Mouse (Mus musculus) retina, adult 2 months (tissue): Measurements from ENCODE around the gene Tnfrsf12a.
A peak's percentile ranks its signal among the peaks of the same experiment; 100 is the strongest.

Experiments
- DNase-seq: peaks from one replicate; pipeline ENCODE4 v3.0.0-alpha.2; 2012; ENCODE audit warnings: low read depth, low spot score

The Tnfrsf12a gene

DNA sequence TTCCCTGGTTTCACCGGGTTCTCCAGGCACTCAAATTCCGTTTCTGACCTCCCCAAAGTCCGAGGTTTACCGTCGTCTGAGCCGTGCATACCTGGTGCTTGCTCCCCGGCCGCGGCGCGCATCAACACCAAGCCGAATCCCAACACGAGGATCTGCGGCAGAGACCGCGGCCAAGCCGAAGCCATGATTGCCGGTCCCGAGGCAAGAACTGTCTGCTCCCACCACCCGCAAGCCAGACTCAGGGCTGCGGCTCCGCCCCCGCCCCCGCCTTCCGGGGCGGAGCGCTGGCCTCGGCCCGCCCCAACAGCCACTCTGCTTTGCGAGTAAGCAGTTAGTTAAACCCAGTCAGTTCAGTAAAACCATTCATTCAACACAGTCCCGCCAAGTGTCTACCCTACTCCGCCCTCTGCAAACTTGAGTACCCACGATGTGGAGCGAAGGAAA is at the start of gene Tnfrsf12a:
TSS of gene Tnfrsf12a (minus strand) at position 233 of the 444 bp plus-strand sequence.
- peak; percentile 48 for DNase-seq

DNA sequence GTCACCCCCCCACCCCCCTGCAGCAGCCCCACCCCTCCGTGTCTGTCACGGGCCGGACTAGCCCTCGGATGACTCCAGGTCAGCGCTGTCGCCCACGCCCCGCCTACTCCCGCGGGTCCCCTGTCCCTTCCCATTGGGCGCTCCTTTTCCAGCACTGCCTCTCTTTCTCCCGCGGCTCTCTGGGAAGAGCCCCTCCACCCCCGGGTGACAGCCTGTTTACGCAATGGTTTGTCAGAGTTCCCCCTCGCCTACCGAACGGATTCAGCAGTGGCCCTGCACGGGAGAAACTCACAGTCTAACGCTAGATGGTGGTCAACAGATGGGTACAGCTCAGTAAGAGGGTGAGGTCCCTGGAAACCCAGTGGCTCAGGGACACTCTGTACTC is 49.5 kb upstream of the Tnfrsf12a start:
- DNase-seq = no peak

- peak; percentile 80 for DNase-seq
These were observed 48.9 kb upstream of the Tnfrsf12a start, which contains the start of gene Pkmyt1 for GRCm38 (mm10) chr17:23725999-23726757. TSS of gene Pkmyt1 (plus strand) at chr17:23726336.

DNA sequence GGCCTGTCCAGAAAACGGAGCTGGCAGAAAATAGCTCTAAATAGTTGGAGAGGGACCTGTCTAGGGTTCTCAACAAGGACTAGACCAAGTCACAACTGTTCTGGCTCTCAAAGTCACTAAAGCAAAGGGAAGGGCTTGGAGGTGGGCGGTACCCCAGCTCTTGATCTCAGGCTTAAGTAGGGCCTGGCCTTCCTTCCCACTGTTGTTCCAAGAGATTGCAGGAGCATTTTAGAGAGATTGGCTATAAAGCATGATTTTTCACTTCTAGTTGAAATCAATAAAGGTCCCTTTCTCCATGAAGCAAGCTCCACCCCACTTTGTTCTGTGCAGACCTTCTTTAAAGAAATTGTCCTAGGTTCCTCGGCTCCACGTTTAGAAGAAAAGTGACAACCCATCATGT is 48.2 kb upstream of the Tnfrsf12a start:
- DNase-seq = no peak

DNA sequence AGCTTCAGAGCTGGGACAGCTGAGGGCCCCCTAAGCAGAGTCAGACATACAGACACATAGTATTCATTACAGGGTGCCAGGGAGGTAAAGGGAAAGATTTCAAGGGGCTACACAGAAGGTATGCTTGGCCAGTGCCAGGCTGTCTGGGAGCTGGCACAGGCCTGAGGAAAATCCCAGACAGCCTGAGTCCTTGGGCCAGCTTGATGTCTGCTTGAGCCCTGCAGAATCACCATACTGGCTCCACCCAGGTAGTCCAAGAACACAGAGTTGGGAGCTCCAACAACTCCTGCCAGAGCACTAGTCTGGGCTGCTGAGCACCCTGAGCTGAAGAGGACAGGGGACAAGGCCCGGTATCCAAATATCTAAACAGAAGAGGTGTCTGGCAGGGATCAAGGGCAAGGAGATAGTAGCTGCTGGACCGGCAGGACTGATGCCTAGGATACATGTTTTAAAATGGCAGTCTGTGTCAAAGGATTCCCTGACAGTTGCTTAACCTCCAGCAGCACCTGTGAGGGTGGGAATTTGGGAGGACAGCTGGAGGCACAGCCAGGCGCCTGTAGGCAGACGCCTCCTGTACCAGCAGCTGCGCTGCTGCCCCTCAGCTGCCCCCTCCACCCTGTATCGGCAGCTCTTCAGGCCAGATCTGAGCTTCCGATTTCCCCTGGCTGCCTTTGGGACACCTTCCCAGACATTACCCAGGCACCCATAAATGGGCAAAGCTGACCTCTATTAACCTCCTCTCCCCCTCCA is 45.3 kb upstream of the Tnfrsf12a start, which contains the start of gene 1520401A03Rik:
TSS of gene 1520401A03Rik (minus strand) at position 408 of the 750 bp plus-strand sequence.
- no peak for DNase-seq

DNA sequence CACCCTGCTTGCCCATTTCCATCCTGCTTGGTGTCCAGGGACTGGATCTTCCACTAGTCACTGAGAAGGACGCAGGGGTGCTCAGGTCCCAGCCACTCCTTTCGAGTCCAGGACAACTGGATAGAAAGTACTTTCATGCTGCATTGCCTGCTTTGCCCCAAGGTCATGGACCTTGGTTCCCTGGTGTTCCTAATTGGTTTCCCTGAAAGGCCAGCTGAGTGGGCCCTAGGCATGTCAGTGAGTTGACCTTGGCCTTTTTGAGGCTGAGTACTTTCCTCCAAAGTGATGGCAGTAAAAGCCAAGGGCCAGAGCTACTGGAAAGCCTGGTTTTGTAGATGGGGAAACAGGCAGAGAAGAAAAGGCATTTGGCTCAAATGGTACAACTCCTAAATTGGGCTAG is 44.6 kb upstream of the Tnfrsf12a start:
- no peak for DNase-seq

- no peak for DNase-seq
These were observed 42.2 kb upstream of the Tnfrsf12a start for GRCm38 (mm10) chr17:23719455-23719854.

GRCm38 (mm10) chr17:23717003-23717402 is 39.7 kb upstream of the Tnfrsf12a start:
- no peak for DNase-seq

GRCm38 (mm10) chr17:23706212-23706611 is 28.9 kb upstream of the Tnfrsf12a start:
- peak; percentile 65 for DNase-seq

DNA sequence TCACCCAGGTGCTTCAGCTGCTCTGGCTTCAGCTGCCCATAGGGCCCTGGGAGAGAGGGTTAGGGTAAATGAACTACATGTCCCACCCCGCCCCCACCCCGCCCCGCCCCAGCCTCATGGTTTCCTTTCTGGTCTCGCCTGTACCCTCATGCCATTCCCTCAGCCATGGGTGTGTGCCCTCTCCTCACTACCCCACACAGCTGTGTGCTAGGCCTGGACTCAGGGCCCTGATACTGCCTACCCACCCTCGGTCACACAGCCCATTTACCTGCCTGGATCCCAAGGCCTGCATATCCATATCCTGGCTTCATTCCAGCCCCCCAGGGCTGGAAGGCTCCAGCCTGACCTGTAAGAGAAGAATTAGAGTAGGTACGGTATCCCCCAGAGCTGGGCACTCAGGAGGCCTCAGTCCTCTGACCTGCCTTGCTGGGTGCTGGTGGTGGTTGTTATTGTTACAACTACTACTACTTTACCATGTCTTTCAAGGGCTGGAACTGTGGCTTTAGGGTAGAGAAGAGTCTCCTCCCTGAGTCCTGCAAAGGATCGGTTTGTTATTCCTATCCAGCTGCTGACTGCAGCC is 28.3 kb upstream of the Tnfrsf12a start:
- no peak for DNase-seq

GRCm38 (mm10) chr17:23704741-23705140 is 27.5 kb upstream of the Tnfrsf12a start:
- no peak for DNase-seq

DNA sequence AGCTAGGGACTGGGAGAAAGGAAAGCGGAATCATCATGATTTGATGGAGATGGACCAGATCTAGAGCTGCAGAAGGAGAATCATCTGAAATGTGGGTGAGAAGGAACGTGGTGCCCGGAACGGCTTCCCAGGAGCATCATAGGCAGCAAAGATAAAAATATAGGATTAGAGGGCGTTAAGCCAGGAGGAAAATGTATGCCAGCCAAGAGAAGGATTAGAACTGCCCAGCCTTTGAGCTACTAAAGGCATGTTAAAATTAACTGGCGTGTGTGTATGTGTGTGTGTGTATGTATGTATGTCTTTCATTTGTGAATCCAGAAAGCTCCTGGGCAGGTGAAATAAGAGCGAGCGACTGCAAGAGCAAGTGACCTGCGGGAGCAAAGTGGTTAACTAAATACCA is 26.0 kb upstream of the Tnfrsf12a start:
- DNase-seq = peak; percentile 54

DNA sequence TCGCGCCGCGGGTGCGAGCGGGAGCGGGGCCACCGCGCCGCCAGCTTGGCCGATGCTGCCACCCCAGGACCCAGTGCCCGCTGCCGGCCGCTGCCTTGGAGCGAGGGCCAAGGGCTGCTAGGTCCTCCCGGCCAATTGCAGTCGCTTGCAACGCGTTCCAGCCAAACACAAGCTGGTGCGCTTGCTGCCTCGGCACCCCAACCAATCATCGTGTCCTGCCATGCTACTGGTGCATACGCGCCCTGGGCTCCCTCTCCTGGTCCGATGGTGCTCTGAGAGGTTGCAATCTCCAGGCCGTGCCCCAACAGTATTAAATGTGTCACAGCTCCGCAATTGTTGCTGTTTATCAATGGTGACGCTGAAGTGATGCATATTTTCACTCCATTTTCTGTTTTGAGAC is 22.8 kb upstream of the Tnfrsf12a start:
- DNase-seq = peak; percentile 78

DNA sequence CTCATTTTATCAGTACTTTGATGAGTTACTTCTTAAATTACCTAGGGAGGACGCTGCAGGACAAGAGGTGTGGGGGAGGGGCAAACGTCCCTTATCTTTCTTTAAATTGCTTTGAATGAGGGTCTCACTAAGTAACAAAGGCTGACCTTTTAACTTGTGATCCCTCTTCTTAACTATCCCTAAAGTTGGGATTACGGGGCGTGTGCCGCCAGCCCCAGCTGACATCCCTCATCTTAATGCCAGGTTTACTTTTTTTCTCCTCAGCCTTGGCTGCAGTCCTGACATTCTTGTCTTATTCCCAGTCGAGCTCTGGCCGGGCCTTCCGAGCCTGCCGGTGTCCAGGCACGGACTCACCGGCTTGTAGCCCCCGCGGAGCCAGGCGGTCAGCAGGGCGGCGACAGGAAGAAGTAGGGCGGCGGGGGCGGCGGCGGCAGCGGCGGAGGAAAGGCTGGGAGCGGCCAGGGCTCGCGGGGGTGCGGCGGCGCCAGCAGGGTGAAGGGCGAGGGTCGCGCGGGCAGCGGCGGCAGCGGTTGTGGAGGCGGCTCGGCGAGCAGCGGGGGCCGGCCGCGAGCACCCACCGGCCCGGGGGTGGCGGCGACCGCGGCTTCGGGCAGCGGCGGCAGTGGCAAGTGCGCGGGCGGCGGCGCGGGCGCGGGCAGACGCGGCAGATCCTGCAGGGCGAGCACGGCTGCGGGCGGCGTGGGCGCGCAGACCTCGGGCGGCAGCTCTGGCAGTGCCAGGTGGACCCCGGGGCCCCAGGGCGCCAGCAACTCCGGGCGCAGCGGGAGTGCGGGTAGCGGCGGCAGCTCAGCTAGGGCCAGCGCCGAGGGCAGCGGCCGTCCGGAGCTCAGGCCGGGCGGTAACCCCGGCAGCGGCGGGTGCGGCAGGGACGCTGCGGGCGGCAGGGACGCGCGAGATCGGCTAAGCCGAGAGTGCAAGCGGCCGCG is 22.1 kb upstream of the Tnfrsf12a start:
- no peak for DNase-seq

DNA sequence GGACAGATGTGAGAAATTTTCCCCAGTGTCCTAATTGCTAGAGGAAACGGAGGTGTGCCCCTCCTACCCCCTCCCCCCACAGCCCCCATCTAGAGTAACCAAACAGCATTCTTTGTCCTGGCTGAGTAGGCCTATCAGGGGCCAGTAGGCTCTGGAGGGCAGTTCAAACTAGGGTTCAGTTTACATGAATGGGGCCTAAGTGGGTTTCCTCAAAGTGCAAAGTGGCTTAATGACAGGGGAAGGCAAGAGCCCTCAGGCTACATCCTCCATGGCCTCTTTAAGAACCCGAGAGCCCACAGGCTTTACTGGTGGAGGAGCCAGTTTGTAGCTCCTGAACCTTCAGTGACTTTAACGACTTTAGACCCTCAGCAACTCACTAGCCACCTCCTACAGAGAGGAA is 18.5 kb upstream of the Tnfrsf12a start:
- no peak for DNase-seq

DNA sequence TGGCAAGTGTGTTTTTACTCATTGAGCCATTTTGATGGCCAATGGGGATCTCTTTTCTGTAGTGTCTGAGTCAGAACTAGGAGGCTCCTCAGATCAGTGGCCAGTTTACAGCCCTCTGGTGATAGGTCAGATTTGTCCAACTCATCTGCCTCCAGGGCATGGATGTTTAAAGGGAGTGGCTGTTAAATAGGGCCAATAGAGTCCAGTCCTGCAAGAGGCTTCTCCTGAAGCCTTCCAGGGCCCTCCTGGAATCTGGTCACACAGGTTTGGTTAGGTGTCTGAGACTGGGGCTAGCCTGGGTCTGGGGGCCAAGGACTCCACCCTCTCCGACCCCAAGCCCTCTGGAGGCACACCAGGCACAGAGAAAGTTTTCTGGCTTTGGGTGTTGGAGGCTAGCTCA is 17.2 kb upstream of the Tnfrsf12a start:
- no peak for DNase-seq

GRCm38 (mm10) chr17:23683856-23684672 is 6.8 kb upstream of the Tnfrsf12a start, which contains the start of gene Cldn9:
TSS of gene Cldn9 (minus strand) at chr17:23684026.
- no peak for DNase-seq

DNA sequence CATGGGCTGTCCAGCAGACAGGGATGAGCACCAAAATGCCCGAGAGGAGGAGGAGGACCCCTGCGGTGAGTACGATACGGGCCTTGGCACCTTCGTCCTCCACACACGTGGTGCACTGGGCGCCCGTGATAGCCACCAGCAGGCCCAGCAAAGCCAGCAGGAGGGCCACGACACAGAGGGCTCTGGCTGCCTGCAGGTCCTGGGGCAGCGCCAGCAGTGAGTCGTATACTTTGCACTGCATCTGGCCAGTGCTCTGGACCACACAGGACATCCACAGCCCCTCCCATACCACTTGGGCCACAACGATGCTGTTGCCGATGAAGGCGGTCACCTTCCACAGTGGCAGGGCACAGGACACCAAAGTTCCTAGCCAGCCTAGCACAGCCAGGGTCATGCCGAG is 6.0 kb upstream of the Tnfrsf12a start:
- DNase-seq = no peak

DNA sequence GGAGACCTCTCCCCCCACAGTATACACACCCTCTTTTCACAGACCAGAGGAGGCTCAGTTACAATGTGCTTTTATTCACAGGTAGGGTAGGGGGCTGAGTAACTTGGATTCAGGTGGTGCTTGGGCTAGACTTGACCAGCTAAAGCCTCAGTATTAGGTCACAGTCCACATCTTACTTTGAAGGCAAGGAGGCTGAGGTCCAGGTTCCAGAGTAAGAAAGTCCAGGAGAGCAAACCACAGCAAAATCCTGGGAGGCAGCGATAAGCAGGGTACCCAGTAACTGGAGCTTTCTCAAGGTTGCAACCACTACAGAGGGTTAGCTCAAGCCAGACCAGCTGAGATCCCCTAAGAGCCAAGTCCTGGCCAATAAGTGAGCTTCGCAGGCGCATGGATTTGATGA is 5.3 kb upstream of the Tnfrsf12a start:
- DNase-seq = no peak

DNA sequence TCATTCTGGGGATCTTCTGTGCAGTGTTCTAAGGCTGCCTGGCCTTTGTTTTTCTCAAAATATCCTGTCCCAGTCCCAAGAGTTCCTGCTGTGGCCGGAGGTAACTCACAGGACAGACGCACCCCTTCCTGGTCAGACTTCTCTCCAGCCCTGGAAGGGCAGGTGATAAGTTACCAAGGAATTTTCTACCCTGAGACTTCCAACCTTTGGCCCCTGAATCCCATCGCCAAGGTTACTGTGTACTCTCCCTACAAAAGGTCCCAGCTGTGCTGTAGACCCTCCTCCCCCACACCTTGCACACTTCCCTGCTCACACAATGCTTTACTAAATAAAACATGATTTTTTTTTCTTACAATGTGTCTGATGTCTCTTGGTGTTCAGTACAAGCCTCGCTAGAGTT is 4.8 kb upstream of the Tnfrsf12a start:
- DNase-seq = no peak
